In the genomic region with DNA sequence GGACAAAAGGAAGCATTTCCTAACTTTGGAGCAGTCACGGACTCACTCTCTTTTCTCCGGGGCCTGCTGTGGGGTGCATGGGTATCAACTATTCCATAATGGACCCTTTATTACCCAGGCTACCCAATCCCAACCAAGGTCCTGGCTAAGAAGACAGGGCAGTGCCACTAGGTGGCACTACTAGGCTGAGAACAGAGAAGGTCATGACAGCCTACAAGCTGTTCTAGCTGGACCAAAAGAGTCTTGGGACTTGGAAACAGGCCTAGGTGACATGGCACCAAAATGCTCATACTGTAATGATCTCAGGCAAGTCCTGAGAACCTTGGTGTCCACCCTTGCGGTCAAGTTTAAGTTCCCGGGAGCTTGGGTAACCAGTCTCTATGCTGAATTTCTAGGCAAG, we compare ENCODE assay signal across 9 mouse cellular contexts. TPM values are rescaled to one million over a fixed set of nuclear protein-coding genes. Genes with fewer than 3 reads are reported as not detected.
DNase-seq lines count a peak whose midpoint lies in the region; ATAC-seq and TF ChIP-seq lines count a peak whose summit lies in the region.
"Had no signal": no experiment of that assay in that cellular context is flagged by ENCODE, and none has a peak within 500 bp of the region (broad histone marks: within the 10 kb centered on the region; RNA-seq: fewer than 3 reads in every experiment).

No protein-coding gene starts in this region.

- WGBS in bone marrow, adult 2 months, result 55% methylated on average over 4 of the region's 4 CpGs
- whole genome bisulfite sequencing in midbrain, embryonic 14.5 days, result 55% methylated on average over 4 of the region's 4 CpGs
- WGBS in thymus, adult 2 months, result 69% methylated on average over 4 of the region's 4 CpGs

- intact Hi-C loops in gastrocnemius, adult 2 months (cut with DNase I), result no loop called here

- no peaks in the 10 kb centered on the region for H3K9me3 ChIP-seq in midbrain, embryonic 14.5 days (ENCODE audit: control insufficient read depth, low read length)
- H3K9me3 ChIP-seq: limb, embryonic 12.5 days had no signal

- H3K27me3 ChIP-seq in midbrain, embryonic 14.5 days (ENCODE audit: control insufficient read depth, insufficient read depth, low read length), result no peaks in the 10 kb centered on the region
- no peaks in the 10 kb centered on the region for H3K27me3 ChIP-seq in thymus, adult 2 months (ENCODE audit: control insufficient read depth, insufficient read depth, low read length)

- peak overlapping the region; percentile 83 for H3K4me2 ChIP-seq in midbrain, embryonic 14.5 days (ENCODE audit: low read length)
- H3K4me2 ChIP-seq: limb, embryonic 12.5 days had no signal

- H3K27ac ChIP-seq in gastrocnemius, adult 2 months, result no peak overlapping the region
- no peak overlapping the region for H3K27ac ChIP-seq in bone marrow, adult 2 months (ENCODE audit: control insufficient read depth, insufficient read depth, low read depth, low read length, poor library complexity)
- H3K27ac ChIP-seq in midbrain, embryonic 14.5 days (replicated peaks; ENCODE audit: low read depth, low read length), result no peak overlapping the region
- H3K27ac ChIP-seq in thymus, adult 2 months (ENCODE audit: control insufficient read depth, insufficient read depth, low read length), result no peak overlapping the region
- H3K27ac ChIP-seq: limb, embryonic 12.5 days had no signal

- no peak for TF ChIP-seq POLR2A in bone marrow, adult 2 months (IDR thresholded peaks at IDR 0.05; ENCODE audit: borderline replicate concordance, control insufficient read depth, low read depth, low read length)
- TF ChIP-seq POLR2A in thymus, adult 2 months (IDR thresholded peaks at IDR 0.05; ENCODE audit: control insufficient read depth, extremely low read depth, insufficient read depth, low read length, poor library complexity), result no peak

- H3K4me1 ChIP-seq in bone marrow, adult 2 months (ENCODE audit: control insufficient read depth, insufficient read depth, low read length), result peaks cover 3% of the 10 kb centered on the region; the same call in 1 of the 2 replicates
- H3K4me1 ChIP-seq in midbrain, embryonic 14.5 days (ENCODE audit: control insufficient read depth, insufficient read depth, low read length), result peaks cover 20% of the 10 kb centered on the region
- H3K4me1 ChIP-seq in thymus, adult 2 months (replicated peaks; ENCODE audit: control insufficient read depth, insufficient read depth, low read length), result peaks cover 18% of the 10 kb centered on the region

- peak; percentile 50; the same call in 1 of the 2 replicates for ATAC-seq in erythroid progenitor cell, adult 5-6 weeks (replicated peaks; ENCODE audit: low FRiP score, poor library complexity, severe bottlenecking)
- no peak for ATAC-seq in midbrain, embryonic 14.5 days (ENCODE audit: low FRiP score, low TSS enrichment)

- H3K36me3 ChIP-seq in midbrain, embryonic 14.5 days (ENCODE audit: control insufficient read depth, insufficient read depth, low read length), result 0 out of 2 replicates have a peak, but pooled peaks cover 4% of the 10 kb centered on the region
- no peaks in the 10 kb centered on the region for H3K36me3 ChIP-seq in thymus, adult 2 months (ENCODE audit: control insufficient read depth, insufficient read depth, low read length)
- H3K36me3 ChIP-seq: limb, embryonic 12.5 days had no signal

- H3K4me3 ChIP-seq in gastrocnemius, adult 2 months, result no peak overlapping the region
- no peak overlapping the region for H3K4me3 ChIP-seq in bone marrow, adult 2 months (replicated peaks; ENCODE audit: control insufficient read depth, low read depth, low read length)
- H3K4me3 ChIP-seq in midbrain, embryonic 14.5 days (replicated peaks; ENCODE audit: low read depth, low read length), result no peak overlapping the region
- no peak overlapping the region for H3K4me3 ChIP-seq in thymus, adult 2 months (ENCODE audit: control insufficient read depth, insufficient read depth, low read length)
- H3K4me3 ChIP-seq: limb, embryonic 12.5 days had no signal

- no peak overlapping the region for H3K9ac ChIP-seq in midbrain, embryonic 14.5 days (replicated peaks; ENCODE audit: low read length)
- H3K9ac ChIP-seq: limb, embryonic 12.5 days had no signal

- peak; percentile 78 for TF ChIP-seq CTCF in gastrocnemius, adult 2 months (IDR thresholded peaks at IDR 0.05)
- TF ChIP-seq CTCF in bone marrow, adult 2 months (IDR thresholded peaks at IDR 0.05; ENCODE audit: control insufficient read depth, insufficient read depth, low read length), result peak; percentile 75
- peak; percentile 23; the same call in 1 of the 2 replicates for TF ChIP-seq CTCF in thymus, adult 2 months (IDR thresholded peaks at IDR 0.05; ENCODE audit: borderline replicate concordance, control insufficient read depth, extremely low read depth, insufficient read depth, low read length, poor library complexity)

- DNase-seq in gastrocnemius, adult 2 months, result peak; percentile 70
- no peak for DNase-seq in gastrocnemius, postnatal 4 days (ENCODE audit: low spot score in 2 of 2)
- DNase-seq in B cell, adult 2 months, result peak; percentile 69 to 73
- DNase-seq in kidney, adult 8-10 months, result peak; percentile 50 to 78
- peak; percentile 69 for DNase-seq in midbrain, embryonic 14.5 days
- DNase-seq in thymus, adult 2 months, result peak; percentile 69

RNA-seq across cellular contexts. Expression of a gene that starts 5.3 kb away (rescaled TPM):
- 10 to 100 TPM; 29.7 to 53.7 TPM for total RNA-seq in gastrocnemius, adult 2 months (2021)
- total RNA-seq in gastrocnemius, postnatal 4 days (2021), result 10 to 100 TPM; 30.8 to 32.1 TPM
- 12.4 and 13.9 TPM in 2 replicates for polyA plus RNA-seq in bone marrow, adult 2 months (2011; ENCODE audit: insufficient read depth, insufficient read length, low replicate concordance, missing spikeins)
- total RNA-seq in erythroid progenitor cell, adult 5-6 weeks (2015; ENCODE audit: low replicate concordance), result 3.2 and 6.3 TPM in 2 replicates
- 7.7 and 9.2 TPM in 2 replicates for total RNA-seq in erythroid progenitor cell, adult 5-6 weeks (2017; ENCODE audit: low replicate concordance)
- polyA plus RNA-seq in midbrain, embryonic 14.5 days (2014; fragmentation: Nextera tagmentation; extraction: Ambion mirVana), result 22.4 and 25.7 TPM in 2 replicates
- polyA plus RNA-seq in thymus, adult 2 months (2012; rRNA removed), result 56.0 and 59.8 TPM in 2 replicates

RNA-seq across cellular contexts. Expression of a gene that starts 5.6 kb away (rescaled TPM):
- under 1 TPM; 0.53 to 0.71 TPM for total RNA-seq in gastrocnemius, adult 2 months (2021)
- total RNA-seq in gastrocnemius, postnatal 4 days (2021), result 1 to 10 TPM; 1.8 to 2.6 TPM
- polyA plus RNA-seq in bone marrow, adult 2 months (2011; ENCODE audit: insufficient read depth, insufficient read length, low replicate concordance, missing spikeins), result 2.3 TPM in 1 of 2 replicates, not detected in the other
- total RNA-seq in erythroid progenitor cell, adult 5-6 weeks (2015; ENCODE audit: low replicate concordance), result not detected in 2 replicates
- total RNA-seq in erythroid progenitor cell, adult 5-6 weeks (2017; ENCODE audit: low replicate concordance), result not detected in 2 replicates
- polyA plus RNA-seq in midbrain, embryonic 14.5 days (2014; fragmentation: Nextera tagmentation; extraction: Ambion mirVana), result 41.1 and 43.2 TPM in 2 replicates
- 35.1 and 42.8 TPM in 2 replicates for polyA plus RNA-seq in thymus, adult 2 months (2012; rRNA removed)

RNA-seq across cellular contexts. Expression of a gene that starts 38.8 kb away (rescaled TPM):
- total RNA-seq in gastrocnemius, adult 2 months (2021), result 10 to 100 TPM; 16.3 to 18.7 TPM
- total RNA-seq in gastrocnemius, postnatal 4 days (2021), result 10 to 100 TPM; 38.2 to 39.7 TPM
- polyA plus RNA-seq in bone marrow, adult 2 months (2011; ENCODE audit: insufficient read depth, insufficient read length, low replicate concordance, missing spikeins), result 18.1 and 35.1 TPM in 2 replicates
- total RNA-seq in erythroid progenitor cell, adult 5-6 weeks (2015; ENCODE audit: low replicate concordance), result 55.1 and 66.7 TPM in 2 replicates
- total RNA-seq in erythroid progenitor cell, adult 5-6 weeks (2017; ENCODE audit: low replicate concordance), result 19.4 and 24.4 TPM in 2 replicates
- 36.6 and 41.5 TPM in 2 replicates for polyA plus RNA-seq in midbrain, embryonic 14.5 days (2014; fragmentation: Nextera tagmentation; extraction: Ambion mirVana)
- polyA plus RNA-seq in thymus, adult 2 months (2012; rRNA removed), result 32.8 and 40.5 TPM in 2 replicates

Comparison
In these comparisons a context has a peak if more than half of its experiments do, and no peak if none do; other contexts are left out.
1. DNase-seq: peak in gastrocnemius, adult 2 months (single experiment), B cell, adult 2 months (2 of 2), kidney, adult 8-10 months (2 of 2), midbrain, embryonic 14.5 days (single experiment) and thymus, adult 2 months (single experiment); none in gastrocnemius, postnatal 4 days (0 of 2).
2. CTCF ChIP-seq: peak in every context shown above with its lines; median percentile 78 in gastrocnemius, adult 2 months; 75 in bone marrow, adult 2 months; 23 in thymus, adult 2 months.